Mouse (Mus musculus) thymus, postnatal 36 days (tissue): ENCODE measurements at regions not wholly inside any gene's neighbourhood (a gene's known extent, or its start where the extent isn't known, plus 50 kb on each side); places are given as distances from the start of the nearest gene placed in this dataset.
A peak's percentile ranks its signal among the peaks of the same experiment; 100 is the strongest.

ENCODE experiments used
- DNase-seq, 2 experiments: peaks; one replicate each; pipeline ENCODE4 v3.0.0; 2022; ENCODE audit warnings: mixed read lengths in 2 of 2

DNA sequence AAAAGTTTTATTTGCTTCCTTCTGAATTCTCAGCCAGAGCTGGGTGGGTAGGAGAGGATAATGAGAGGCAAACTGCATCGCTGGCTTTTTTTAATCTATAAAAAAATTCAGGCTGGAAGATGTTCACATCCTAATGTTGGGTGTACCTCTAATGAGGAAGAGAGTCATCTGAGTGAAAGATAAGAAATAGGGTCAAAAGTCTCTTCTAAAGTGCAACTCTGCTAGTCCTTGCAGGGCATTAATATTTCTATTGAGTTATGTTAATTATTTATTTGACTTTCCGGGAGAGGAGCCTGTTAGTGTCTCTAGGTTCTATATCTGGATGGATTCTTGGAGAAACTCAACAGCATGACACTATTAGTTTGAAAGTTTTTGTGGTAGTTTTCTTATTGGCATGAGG lies 182.2 kb upstream of the Camk1g start:
- DNase-seq, result no peak

GRCm38 (mm10) chr1:193551340-193551739 lies 181.2 kb upstream of the Camk1g start:
- no peak for DNase-seq

GRCm38 (mm10) chr1:193550761-193551160 lies 180.7 kb upstream of the Camk1g start:
- no peak for DNase-seq

- no peak for DNase-seq
These were observed 177.3 kb upstream of the Camk1g start for GRCm38 (mm10) chr1:193547356-193547755.

DNA sequence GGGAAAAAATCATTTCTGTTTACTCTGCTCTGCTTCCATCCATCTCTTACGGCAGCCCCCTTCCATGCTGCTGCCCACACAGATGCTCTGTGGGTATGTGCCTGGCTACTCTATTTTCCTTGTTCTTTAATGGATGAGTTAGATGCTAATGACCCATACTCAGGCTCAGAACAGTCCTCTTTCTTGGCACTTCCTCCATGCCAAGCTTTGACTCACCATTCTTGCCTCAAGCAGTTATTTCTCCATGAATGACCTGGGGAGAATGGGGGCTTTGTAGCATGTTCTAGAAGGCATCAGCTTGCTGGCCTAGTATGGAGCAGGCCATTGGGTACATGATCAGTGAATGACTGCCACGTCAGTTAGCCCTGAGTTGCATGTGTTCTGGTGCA lies 175.9 kb upstream of the Camk1g start:
- DNase-seq, result no peak

GRCm38 (mm10) chr1:193545406-193546043 lies 175.4 kb upstream of the Camk1g start:
- no peak for DNase-seq

DNA sequence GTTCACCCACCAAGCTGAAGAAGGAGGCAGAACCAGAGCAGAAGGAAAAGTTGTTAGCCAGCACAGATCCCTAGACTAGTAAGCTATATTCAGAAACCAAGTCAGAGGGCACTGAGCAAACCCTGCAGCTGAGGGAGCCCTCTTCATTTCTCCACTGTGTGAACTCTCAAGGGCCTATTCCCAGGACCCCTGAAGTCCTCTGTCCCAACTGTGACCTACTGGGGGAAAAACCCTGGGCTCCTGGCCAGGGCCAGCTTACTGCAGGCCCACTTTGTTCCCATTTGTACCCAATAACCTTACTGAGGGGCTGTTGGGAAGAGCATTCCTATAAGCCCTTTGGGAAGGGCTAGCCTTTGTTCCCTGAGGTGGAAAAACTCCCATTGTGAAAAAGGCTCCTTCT lies 174.7 kb upstream of the Camk1g start:
- DNase-seq, result no peak

- DNase-seq, result no peak
These were observed 173.7 kb upstream of the Camk1g start for GRCm38 (mm10) chr1:193543834-193544233.

GRCm38 (mm10) chr1:193543284-193543683 lies 173.2 kb upstream of the Camk1g start:
- DNase-seq, result no peak

DNA sequence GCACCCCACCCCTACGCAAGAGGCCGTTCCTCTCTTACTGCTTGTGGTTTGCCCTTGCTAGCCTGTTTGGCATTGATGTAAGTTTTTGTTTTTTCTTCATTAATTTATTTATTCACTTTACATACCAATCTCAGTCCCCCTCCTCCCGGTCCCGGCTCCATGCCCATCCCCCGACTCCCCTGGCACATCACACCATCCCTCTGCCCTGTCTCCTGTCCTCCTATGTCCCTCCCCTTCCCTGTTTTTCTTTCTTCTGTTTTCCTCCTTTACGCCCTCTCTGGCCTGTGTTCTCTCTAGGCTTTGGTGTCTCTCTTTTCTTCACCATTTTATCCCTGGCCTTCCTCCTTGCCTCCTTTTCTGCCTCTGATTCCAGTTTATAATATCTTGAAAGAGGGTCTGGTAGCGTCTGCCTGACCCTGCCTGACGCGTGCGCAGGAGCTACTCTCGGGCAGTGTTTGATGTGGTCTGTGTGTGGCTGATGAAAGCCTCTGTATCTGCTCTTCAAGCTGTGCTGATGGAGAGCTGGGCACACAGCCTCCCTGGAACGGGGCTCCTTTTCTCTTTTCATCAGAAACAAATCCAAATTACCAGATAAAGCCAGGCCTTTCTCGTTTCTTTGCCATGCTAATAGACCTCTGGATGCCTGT lies 172.0 kb upstream of the Camk1g start:
- DNase-seq, result peak; percentile 29 to 55

GRCm38 (mm10) chr1:193541281-193541680 lies 171.2 kb upstream of the Camk1g start:
- no peak for DNase-seq

DNA sequence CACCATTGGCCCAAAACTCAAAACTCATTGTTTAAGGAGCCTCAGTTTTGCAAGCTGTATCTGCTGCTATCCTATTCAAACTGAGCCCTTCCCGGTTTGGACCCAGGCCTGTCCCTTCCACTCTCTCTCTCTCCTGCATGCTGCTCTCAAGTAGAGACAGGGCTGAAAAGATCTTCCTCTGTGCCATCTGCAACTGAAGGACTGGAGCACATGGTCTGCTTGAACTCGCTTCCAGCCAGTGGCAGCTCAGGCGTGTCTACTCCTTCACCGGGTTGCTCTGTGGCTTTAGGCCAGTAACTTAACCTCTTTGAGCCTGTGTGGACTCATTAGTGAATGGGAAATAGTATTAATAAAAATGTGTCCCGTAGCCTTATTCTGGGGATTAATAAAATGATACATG lies 170.4 kb upstream of the Camk1g start:
- DNase-seq, result no peak

DNA sequence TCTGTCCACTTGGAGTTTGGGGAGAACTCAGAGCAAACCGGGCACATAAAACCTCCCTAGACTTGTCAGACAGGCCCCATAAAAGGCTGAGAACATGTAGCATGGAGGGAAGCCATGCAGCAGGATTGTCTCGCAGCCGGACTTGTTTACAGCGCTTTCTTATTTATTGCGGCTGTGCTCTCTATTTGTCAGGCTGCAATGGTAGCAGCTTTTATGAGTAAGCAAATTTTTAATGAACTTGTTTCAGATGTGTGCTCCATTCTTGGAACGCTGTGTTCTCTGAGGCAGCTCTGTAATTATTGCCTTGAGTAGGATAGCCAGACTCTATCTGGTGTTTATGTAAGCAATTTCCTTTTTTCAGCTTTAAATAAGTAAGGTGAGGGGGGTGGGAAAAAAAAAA lies 169.2 kb upstream of the Camk1g start:
- no peak for DNase-seq

- DNase-seq, result no peak
These were observed 168.3 kb upstream of the Camk1g start for GRCm38 (mm10) chr1:193538425-193538824.

DNA sequence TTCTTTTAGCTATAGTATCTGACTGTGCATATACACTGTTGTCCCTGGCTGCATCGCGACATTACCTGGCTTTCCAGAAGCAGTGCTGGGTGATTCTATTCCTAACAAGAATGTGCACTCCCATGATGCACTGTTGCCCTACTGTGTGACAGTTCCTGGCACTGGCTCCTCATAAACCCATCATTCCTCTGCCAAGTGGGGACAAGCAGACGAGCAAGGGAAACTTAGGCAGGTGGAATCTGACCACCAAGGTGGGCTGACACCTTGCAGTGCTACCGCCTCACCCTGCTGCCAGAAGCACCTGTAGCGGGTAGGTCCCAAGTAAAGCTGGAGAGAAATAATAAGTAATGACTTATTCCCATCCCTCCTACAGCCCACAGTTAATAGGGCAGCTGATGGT lies 167.5 kb upstream of the Camk1g start:
- no peak for DNase-seq

DNA sequence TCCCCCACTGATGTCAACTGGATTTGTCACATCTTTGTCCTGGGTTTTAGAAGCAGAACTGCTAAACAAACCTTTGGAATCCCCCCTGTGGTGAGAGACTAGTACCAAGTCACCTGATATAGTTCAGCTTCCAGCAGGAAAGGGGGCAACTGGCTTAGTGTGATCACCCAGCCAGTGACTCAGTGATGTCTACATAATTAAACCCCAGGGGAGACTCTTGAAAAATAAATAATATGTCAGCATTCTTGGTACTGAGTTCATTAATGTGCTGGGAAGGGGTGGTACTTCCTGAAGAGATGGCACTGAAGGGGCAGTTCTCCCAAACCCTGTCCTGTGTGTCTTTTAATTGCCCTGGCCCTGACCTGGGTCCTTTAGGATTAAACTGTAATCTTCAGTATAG lies 166.5 kb upstream of the Camk1g start:
- no peak for DNase-seq

GRCm38 (mm10) chr1:193534449-193534848 lies 164.4 kb upstream of the Camk1g start:
- DNase-seq, result no peak

GRCm38 (mm10) chr1:193526501-193526900 lies 156.4 kb upstream of the Camk1g start:
- DNase-seq, result no peak

DNA sequence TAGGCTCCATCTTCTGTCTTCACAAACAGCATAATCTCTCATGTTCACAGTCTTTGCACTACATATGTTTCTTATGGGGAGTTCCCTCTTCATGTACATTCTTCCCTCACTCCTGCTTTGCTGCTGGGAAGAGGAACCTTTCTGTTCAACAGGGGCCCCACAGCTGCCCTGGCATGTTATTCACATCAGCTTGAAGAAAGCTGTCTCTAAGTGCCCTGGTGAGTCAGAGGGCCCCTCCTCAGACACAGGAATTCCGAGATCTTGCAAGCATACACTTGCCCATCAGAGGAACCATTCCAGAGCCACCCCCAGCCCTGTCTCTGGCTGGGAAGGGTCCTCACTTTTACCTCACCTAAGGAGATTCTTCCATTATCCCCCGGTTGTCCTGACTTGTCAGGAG lies 151.9 kb upstream of the Camk1g start:
- DNase-seq, result no peak

DNA sequence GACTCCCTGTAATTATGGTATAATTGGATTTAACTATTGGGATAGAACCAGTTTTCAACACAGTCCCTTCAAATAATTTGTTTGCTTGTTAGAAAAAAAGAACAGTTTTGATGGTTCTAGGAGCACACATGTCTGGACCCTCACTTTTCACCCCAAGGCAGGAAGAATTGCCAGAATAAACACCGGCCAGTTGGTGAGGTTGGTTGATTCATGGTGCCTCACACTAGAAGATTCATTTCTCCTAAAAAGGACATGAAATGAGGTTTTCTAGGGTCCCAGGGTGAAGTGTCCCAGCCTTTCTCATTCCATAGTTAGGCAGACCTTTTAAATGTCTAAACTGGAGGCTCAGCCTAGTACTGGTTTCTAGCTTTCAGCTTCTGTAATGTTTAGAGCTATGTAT lies 148.7 kb upstream of the Camk1g start:
- no peak for DNase-seq

DNA sequence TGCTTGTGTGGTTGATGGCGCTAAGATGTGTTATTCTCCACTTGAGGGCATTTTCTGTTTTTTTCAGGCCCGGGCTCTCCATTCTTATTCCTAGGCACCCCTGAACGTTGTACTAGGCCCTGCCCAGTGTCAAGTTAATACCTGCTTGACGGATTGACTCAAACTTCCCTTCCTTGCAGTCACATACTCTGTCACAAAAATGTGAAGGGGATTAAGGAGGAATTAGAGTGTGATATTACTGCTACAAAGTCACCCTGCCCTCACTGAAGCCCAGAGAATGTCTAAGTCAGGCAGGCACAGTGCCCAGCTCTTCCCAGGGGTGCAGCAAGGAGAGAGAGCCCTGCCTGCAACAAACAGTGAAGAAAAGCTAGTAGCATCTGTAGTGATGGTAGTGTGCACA lies 147.9 kb upstream of the Camk1g start:
- DNase-seq, result no peak

DNA sequence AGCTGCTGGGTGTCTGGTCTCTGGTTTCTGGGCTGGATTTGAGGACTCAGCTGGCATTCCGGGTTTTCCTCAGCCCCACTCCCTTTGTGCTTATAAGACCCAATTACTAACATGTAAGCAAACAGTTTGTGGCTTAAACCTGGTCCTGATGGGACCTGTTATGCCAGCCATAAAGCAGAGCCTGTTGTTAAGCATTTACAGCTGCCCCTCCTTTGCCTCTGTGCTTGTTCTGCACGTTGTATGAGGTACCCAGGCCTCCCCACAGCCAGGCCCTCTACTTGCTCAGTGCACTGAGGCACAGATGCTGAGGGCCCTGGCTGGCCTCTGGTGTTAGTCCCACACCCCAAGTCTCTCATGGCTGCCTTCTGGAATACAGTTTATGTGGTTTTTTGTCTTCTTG lies 147.2 kb upstream of the Camk1g start:
- no peak for DNase-seq

GRCm38 (mm10) chr1:193516395-193516794 lies 146.3 kb upstream of the Camk1g start:
- no peak for DNase-seq

DNA sequence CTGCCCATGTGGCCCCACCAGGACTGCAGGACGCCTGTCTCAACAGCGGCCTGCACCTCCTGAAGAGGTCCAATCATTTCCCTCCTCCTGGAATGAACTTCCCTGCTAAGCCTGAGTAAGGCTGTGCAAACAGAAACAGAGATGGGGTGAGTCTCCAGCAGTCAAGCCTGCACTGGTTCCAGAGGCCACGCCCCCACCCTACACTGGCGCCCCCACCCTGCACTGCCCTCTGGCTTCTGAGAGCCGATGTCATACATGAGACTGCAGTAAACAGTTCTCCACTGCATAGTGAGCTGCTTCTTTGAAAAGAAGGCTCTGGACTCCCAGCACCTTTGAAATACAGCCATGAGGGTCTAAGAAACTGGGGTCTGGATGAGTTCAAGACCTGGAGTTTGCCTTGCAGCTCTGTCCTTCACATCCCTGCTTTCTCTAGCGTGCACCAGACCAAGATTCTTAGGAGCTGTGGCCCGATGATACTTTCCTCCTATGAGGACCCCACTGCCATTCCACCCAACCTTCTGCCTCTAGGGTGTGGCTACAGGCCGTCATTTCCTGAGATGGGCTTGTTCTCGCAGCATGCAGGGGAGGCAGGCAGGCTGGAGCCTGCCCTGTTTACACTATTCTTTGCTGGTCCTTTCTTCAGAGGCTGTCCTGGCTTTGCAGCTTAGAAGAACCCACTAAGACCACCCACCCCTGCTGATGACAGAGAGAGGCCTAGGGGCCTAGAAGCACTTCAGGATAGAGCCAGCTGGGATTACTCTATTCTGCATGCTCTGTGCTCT lies 144.0 kb upstream of the Camk1g start:
- DNase-seq, result peak; percentile 20 to 28
